Mouse (Mus musculus) lung, adult 2 months (tissue): ENCODE data around the gene Cast.

Experiments used
- CTCF ChIP-seq: fragments of 200-500 bp; IDR thresholded peaks from 2 replicates; pipeline ENCODE4 v1.5.1; 2011; ENCODE audit warnings: mild to moderate bottlenecking, low read length, control low read depth; ENCODE audit not compliant: insufficient read depth
- POLR2A ChIP-seq: fragments of 200-500 bp; IDR thresholded peaks from 2 replicates; pipeline ENCODE4 v1.6.1; 2011; ENCODE audit warnings: low read depth, mild to moderate bottlenecking, control low read depth, low read length, borderline replicate concordance; ENCODE audit errors: extremely low read depth

GRCm38 (mm10) chr13:74743219-74743618 is 65.4 kb downstream of the Cast start:
- TF ChIP-seq CTCF: no peak
- TF ChIP-seq POLR2A: no peak
